Mouse (Mus musculus): ENCODE results near the gene Ryr2. TPM values are rescaled to one million over a fixed set of nuclear protein-coding genes. Genes with fewer than 3 reads are reported as not detected.
A peak's percentile ranks its signal among the peaks of the same experiment; 100 is the strongest.

Ryr2 gene
- polyA plus RNA-seq, 1 experiment from 2014 or later: 0.25 TPM

GRCm38 (mm10) chr13:11905126-11905525, 201.6 kb downstream of the Ryr2 start:
- ATAC-seq (ENCODE audit: low FRiP score) (no peak), DNase-seq (ENCODE audit: low spot score, missing footprints) (peak; percentile 35)
- H3K9me3 ChIP-seq (ENCODE audit: control insufficient read depth, low read length): no peaks in the 10 kb centered on the region
- H3K36me3 ChIP-seq (ENCODE audit: control insufficient read depth, insufficient read depth, low read length): no peaks in the 10 kb centered on the region
- no peak overlapping the region for H3K4me2 ChIP-seq
- H3K4me1 ChIP-seq (ENCODE audit: control insufficient read depth, insufficient read depth, low read length): no peaks in the 10 kb centered on the region; the same call in 1 of the 2 replicates
- no peak overlapping the region for H3K9ac ChIP-seq (ENCODE audit: low read length)
- WGBS: 70% methylated on average over 2 of the region's 2 CpGs
- H3K27ac ChIP-seq (ENCODE audit: low read depth, low read length): no peak overlapping the region
- no peaks in the 10 kb centered on the region for H3K27me3 ChIP-seq (ENCODE audit: control insufficient read depth, insufficient read depth, low read length)
- H3K4me3 ChIP-seq (ENCODE audit: low read depth, low read length): no peak overlapping the region

DNA sequence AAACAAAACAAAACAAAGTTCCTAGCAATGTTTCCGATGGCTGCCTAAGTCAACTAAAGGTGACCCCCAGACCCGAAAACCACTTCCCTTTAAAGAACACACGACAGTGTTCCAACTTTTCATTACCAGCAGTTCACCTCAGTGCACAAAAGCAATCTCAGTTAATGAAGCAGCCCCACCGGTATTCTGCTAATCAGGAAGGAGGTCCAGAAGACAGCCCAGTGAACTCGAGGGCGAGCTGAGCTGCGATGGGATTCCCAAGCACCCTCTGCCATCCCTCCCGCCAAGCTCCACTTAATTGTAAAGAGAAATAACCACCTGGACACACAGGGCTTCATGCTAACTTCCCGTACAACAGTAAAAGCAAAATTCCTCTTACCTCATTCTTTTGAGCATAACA, 203.5 kb downstream of the Ryr2 start:
- no peak overlapping the region for H3K4me2 ChIP-seq
- no peaks in the 10 kb centered on the region for H3K9me3 ChIP-seq (ENCODE audit: control insufficient read depth, low read length)
- H3K9ac ChIP-seq (ENCODE audit: low read length): no peak overlapping the region
- ATAC-seq (ENCODE audit: low FRiP score) (no peak), DNase-seq (ENCODE audit: low spot score, missing footprints) (no peak)
- no peak overlapping the region for H3K4me3 ChIP-seq (ENCODE audit: low read depth, low read length)
- WGBS: 48% methylated on average over 9 of the region's 9 CpGs
- no peaks in the 10 kb centered on the region; the same call in 1 of the 2 replicates for H3K4me1 ChIP-seq (ENCODE audit: control insufficient read depth, insufficient read depth, low read length)
- H3K36me3 ChIP-seq (ENCODE audit: control insufficient read depth, insufficient read depth, low read length): no peaks in the 10 kb centered on the region
- no peaks in the 10 kb centered on the region for H3K27me3 ChIP-seq (ENCODE audit: control insufficient read depth, insufficient read depth, low read length)
- no peak overlapping the region for H3K27ac ChIP-seq (ENCODE audit: low read depth, low read length)

- Histone ChIP-seq H3K4me3 (ENCODE audit: low read depth, low read length) (no peak overlapping the region), H3K4me2 (no peak overlapping the region), H3K36me3 (ENCODE audit: control insufficient read depth, insufficient read depth, low read length) (no peaks in the 10 kb centered on the region), H3K9ac (ENCODE audit: low read length) (no peak overlapping the region), H3K27ac (ENCODE audit: low read depth, low read length) (no peak overlapping the region), H3K4me1 (ENCODE audit: control insufficient read depth, insufficient read depth, low read length) (no peaks in the 10 kb centered on the region; the same call in 1 of the 2 replicates), H3K9me3 (ENCODE audit: control insufficient read depth, low read length) (no peaks in the 10 kb centered on the region), H3K27me3 (ENCODE audit: control insufficient read depth, insufficient read depth, low read length) (no peaks in the 10 kb centered on the region)
- DNase-seq (ENCODE audit: low spot score, missing footprints): peak; percentile 72
- ATAC-seq (ENCODE audit: low FRiP score): no peak
- WGBS: 44% methylated on average over 6 of the region's 6 CpGs
Observed at GRCm38 (mm10) chr13:11902856-11903255, 203.9 kb downstream of the Ryr2 start.

DNA sequence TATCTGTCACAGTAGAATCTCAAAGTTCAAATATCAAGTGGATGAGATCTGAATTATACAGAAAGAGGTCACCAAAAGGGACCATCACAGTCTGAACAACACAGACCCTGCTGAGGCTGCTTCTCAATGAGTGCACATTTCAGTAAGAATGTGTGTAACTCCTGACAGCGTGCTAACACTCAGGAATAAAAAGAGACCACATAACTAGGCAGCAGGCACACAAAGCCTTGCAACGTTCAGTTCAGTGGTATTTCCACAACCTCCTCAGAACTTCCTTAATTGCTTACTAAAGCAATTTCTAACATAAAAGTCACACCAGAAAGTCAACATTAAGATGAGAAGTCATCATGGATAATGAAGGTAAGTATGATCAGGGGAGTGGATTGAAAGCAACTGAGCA, 206.1 kb downstream of the Ryr2 start:
- Histone ChIP-seq H3K9me3 (ENCODE audit: control insufficient read depth, low read length) (no peaks in the 10 kb centered on the region), H3K4me3 (ENCODE audit: low read depth, low read length) (no peak overlapping the region), H3K4me1 (ENCODE audit: control insufficient read depth, insufficient read depth, low read length) (no peaks in the 10 kb centered on the region), H3K4me2 (no peak overlapping the region), H3K9ac (ENCODE audit: low read length) (no peak overlapping the region), H3K27ac (ENCODE audit: low read depth, low read length) (no peak overlapping the region), H3K36me3 (ENCODE audit: control insufficient read depth, insufficient read depth, low read length) (no peaks in the 10 kb centered on the region), H3K27me3 (ENCODE audit: control insufficient read depth, insufficient read depth, low read length) (no peaks in the 10 kb centered on the region)
- DNase-seq (ENCODE audit: low spot score, missing footprints): peak; percentile 69
- ATAC-seq (ENCODE audit: low FRiP score): no peak
- 85% methylated on average over 2 of the region's 2 CpGs for WGBS

DNA sequence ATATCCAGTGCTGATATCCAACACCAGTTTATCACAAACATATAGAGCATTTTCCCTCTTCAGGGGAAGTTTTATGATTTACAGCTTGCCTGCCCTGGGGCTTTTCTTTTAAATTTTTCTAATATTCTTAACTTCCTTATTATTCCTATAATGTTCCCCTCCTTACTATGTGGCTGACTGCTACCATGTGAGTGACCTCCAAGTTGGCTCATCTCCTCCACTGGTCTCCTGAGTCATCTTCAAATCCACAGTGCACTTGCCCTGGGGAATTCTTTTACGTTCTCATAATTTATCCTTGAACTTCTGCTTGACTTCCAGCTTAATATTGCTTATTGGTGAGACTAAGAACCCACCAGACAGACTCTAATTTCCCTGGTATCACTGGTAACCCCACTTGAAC, 211.1 kb downstream of the Ryr2 start:
- WGBS: 79% methylated on average over 1 of the region's 1 CpGs
- H3K9me3 ChIP-seq (ENCODE audit: control insufficient read depth, low read length): no peaks in the 10 kb centered on the region
- H3K4me3 ChIP-seq (ENCODE audit: low read depth, low read length): no peak overlapping the region
- no peak overlapping the region for H3K27ac ChIP-seq (ENCODE audit: low read depth, low read length)
- H3K4me1 ChIP-seq (ENCODE audit: control insufficient read depth, insufficient read depth, low read length): no peaks in the 10 kb centered on the region
- ATAC-seq (ENCODE audit: low FRiP score) (no peak), DNase-seq (ENCODE audit: low spot score, missing footprints) (no peak)
- H3K9ac ChIP-seq (ENCODE audit: low read length): no peak overlapping the region
- H3K27me3 ChIP-seq (ENCODE audit: control insufficient read depth, insufficient read depth, low read length): no peaks in the 10 kb centered on the region
- no peak overlapping the region for H3K4me2 ChIP-seq
- H3K36me3 ChIP-seq (ENCODE audit: control insufficient read depth, insufficient read depth, low read length): no peaks in the 10 kb centered on the region

DNA sequence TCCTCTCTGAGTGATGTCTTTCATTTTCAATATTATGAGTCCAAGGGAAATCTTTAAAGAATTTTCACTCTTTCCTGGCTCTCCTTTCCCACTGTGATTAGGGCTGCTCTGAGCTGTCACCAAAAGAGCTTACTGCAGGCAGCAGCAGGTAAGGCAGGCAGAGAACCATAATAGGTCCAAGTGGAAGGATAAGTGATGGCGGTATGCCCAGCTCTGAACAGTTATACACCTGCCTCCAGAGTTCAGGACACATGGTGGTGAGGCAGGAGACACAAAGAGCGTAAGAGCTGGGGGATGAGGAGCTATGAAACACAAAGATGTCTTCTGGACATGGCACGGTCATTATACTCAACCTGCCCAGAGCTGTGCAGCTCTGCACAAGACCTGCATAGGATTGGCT, 215.0 kb downstream of the Ryr2 start:
- H3K9me3 ChIP-seq (ENCODE audit: control insufficient read depth, low read length): no peaks in the 10 kb centered on the region
- H3K27me3 ChIP-seq (ENCODE audit: control insufficient read depth, insufficient read depth, low read length): no peaks in the 10 kb centered on the region
- H3K4me3 ChIP-seq (ENCODE audit: low read depth, low read length): no peak overlapping the region
- H3K9ac ChIP-seq (ENCODE audit: low read length): no peak overlapping the region
- WGBS: 95% methylated on average over 3 of the region's 3 CpGs
- no peak overlapping the region for H3K4me2 ChIP-seq
- ATAC-seq (ENCODE audit: low FRiP score) (no peak), DNase-seq (ENCODE audit: low spot score, missing footprints) (no peak)
- no peak overlapping the region for H3K27ac ChIP-seq (ENCODE audit: low read depth, low read length)
- no peaks in the 10 kb centered on the region for H3K36me3 ChIP-seq (ENCODE audit: control insufficient read depth, insufficient read depth, low read length)
- H3K4me1 ChIP-seq (ENCODE audit: control insufficient read depth, insufficient read depth, low read length): no peaks in the 10 kb centered on the region

DNA sequence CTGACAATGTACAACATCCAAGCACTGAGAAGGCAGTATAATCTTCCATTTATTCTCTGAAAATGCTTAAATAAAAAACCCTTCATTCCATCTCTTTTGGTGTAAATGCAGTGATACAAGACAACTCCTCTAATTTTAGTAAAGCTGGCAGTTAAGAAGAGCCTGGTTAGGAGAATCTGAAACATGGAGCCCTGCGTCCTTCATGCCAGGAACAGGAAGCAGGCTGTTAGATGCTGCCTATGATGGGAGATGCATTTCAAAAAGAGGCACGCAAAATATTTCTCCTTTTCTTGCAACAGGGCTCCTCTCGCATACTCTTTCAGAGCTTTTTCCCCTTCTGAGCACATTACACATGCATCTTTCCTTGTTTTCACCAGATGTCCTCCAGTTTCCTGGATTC, 215.6 kb downstream of the Ryr2 start:
- DNase-seq (ENCODE audit: low spot score, missing footprints): no peak
- Histone ChIP-seq H3K9ac (ENCODE audit: low read length) (no peak overlapping the region), H3K36me3 (ENCODE audit: control insufficient read depth, insufficient read depth, low read length) (no peaks in the 10 kb centered on the region), H3K4me3 (ENCODE audit: low read depth, low read length) (no peak overlapping the region), H3K9me3 (ENCODE audit: control insufficient read depth, low read length) (no peaks in the 10 kb centered on the region), H3K4me1 (ENCODE audit: control insufficient read depth, insufficient read depth, low read length) (no peaks in the 10 kb centered on the region), H3K27ac (ENCODE audit: low read depth, low read length) (no peak overlapping the region), H3K27me3 (ENCODE audit: control insufficient read depth, insufficient read depth, low read length) (no peaks in the 10 kb centered on the region), H3K4me2 (no peak overlapping the region)
- no peak for ATAC-seq (ENCODE audit: low FRiP score)
- WGBS: 86% methylated on average over 3 of the region's 3 CpGs

DNA sequence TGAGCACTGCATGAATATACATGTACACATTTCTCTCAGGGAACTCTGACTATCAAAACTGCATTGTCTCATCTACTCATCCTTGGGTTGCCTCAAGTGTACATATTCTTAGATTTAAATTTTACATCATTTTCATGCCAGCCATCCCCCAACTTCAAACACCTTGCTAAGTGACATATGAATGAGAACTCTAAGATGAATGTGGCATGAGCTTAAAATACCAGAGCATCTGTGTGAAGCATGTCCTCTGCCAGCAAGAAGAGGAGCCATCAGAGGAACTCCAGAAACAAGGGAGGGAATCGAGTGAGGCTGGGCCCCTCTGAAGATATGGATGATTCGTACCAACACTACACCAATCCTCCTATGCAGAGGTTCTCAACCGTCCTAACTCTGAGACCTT, 222.6 kb downstream of the Ryr2 start:
- Histone ChIP-seq H3K27me3 (ENCODE audit: control insufficient read depth, insufficient read depth, low read length) (no peaks in the 10 kb centered on the region), H3K27ac (ENCODE audit: low read depth, low read length) (no peak overlapping the region), H3K9me3 (ENCODE audit: control insufficient read depth, low read length) (no peaks in the 10 kb centered on the region), H3K4me1 (ENCODE audit: control insufficient read depth, insufficient read depth, low read length) (no peaks in the 10 kb centered on the region), H3K36me3 (ENCODE audit: control insufficient read depth, insufficient read depth, low read length) (no peaks in the 10 kb centered on the region), H3K4me2 (no peak overlapping the region), H3K9ac (ENCODE audit: low read length) (no peak overlapping the region), H3K4me3 (ENCODE audit: low read depth, low read length) (no peak overlapping the region)
- WGBS: 85% methylated on average over 3 of the region's 3 CpGs
- no peak for DNase-seq (ENCODE audit: low spot score, missing footprints)
- no peak for ATAC-seq (ENCODE audit: low FRiP score)

DNA sequence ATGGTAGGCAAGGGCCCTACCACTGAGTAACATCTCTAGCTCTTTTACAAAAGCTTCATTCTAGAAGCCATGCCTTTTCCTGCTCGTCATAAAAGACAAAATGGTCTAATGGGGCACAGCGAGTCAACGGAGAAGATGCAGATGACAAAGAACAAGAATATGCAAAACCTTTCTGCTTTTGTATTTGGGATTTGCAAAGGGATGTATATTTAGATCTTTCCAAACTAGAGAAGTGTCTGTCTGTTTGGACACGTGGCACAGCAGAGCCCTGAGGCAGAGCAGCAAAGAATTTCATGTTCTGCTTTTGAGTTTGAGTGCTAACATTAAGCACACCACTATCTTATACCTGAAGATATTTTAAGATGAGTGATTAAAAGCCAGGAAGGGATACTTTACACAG, 224.4 kb downstream of the Ryr2 start:
- Histone ChIP-seq H3K9me3 (ENCODE audit: control insufficient read depth, low read length) (no peaks in the 10 kb centered on the region), H3K4me1 (ENCODE audit: control insufficient read depth, insufficient read depth, low read length) (no peaks in the 10 kb centered on the region), H3K4me2 (no peak overlapping the region), H3K4me3 (ENCODE audit: low read depth, low read length) (no peak overlapping the region), H3K9ac (ENCODE audit: low read length) (no peak overlapping the region), H3K27ac (ENCODE audit: low read depth, low read length) (no peak overlapping the region), H3K27me3 (ENCODE audit: control insufficient read depth, insufficient read depth, low read length) (no peaks in the 10 kb centered on the region), H3K36me3 (ENCODE audit: control insufficient read depth, insufficient read depth, low read length) (no peaks in the 10 kb centered on the region)
- DNase-seq (ENCODE audit: low spot score, missing footprints) (no peak), ATAC-seq (ENCODE audit: low FRiP score) (no peak)
- 93% methylated on average over 4 of the region's 4 CpGs for WGBS
